Mouse (Mus musculus): ENCODE measurements at regions not wholly inside any gene's neighbourhood (a gene's known extent, or its start where the extent isn't known, plus 50 kb on each side); places are given as distances from the start of the nearest gene placed in this dataset.

DNA sequence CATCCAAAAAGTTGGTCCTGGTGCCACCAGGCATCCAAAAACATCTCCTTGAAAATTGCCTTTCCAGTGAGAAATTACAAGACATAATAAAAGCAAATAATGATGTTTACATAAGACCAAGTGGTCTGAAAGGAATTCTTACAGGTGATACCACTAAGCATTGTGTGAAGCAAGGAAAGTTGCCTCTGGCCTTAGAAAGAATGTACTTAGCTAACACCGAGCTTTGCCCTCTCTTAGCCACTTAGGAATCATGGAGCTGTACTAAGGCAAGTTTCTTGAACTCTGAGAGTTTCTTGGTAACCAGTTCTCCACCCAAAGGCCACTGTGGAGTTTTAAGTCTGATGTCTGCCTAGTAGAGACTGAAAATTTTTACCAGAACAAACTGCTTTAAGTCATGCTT, 359.4 kb upstream of the Cdh11 start:
- no peak for DNase-seq (ENCODE audit: low read depth, low spot score)

DNA sequence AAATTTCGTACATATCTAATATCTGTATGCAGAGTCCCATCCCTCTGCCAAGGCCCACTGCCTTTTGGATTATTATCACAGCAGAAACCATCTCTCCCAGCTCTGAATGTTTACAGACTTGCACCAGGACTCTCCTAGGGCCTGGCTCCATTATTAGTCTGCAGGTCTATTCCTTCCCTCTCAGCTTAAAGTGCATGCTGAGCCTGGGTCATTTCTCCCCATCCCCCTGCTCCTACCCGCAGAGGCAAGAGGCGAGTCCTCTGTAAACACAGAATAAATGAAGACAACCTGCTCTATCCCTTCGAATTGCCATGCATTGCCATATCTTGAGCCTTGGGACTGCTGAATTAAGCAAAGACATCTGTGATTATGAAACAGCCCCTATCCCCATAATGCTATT, 362.6 kb upstream of the Cdh11 start:
- DNase-seq (ENCODE audit: low read depth, low spot score) = no peak

DNA sequence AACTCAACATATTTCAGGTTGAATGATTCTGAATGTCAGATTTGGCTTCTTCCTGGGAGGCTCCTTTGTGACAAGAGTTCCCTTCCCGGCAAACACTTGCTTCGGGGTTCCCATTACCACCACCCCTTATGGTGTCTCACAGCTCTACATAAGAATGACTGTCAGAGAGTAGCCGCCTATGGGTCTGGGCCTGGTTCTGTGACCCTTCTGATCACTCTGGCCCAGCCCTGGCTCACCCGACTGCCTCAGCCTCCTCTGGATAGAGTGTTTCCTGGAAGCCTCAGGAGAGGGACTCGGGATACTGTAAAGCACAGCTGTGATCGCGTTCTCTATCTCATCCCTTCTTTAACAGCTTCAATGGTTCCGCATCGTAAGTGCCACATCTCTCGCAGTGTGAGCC, 363.0 kb upstream of the Cdh11 start:
- no peak for DNase-seq (ENCODE audit: low read depth, low spot score)

DNA sequence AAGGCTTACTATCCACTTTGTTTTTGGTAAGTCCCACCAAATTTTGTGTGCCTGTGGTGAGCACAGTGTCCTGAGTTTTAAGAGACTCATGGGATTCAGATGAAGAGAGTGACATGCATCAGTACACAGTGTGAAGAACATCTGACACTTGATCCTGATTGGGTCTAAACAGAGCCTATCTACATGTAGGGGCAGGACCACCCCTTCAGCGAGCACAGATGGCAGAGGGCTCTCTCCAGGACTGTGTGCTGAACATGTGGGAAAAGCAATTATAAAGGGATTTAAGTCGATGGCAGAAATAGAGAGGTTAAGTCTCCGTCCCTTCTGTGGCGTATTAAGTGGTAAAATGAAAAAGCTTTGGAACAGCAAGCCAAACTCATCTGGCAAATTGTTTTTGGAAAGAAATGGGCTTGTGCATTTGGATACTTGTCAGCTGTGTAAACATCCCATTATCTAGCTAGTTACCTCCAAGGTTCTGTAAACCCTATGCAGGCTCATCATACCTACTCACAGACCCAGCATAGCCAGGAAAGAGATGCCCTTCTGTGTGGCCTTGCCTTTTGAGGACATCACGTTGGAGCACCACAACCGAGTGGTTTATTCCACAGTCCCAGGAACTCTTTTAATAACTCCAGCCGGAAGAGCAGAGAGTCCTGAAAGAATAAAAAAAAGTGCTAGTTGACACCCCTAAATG, 381.3 kb upstream of the Cdh11 start:
- no peak for DNase-seq (ENCODE audit: low read depth, low spot score)

DNA sequence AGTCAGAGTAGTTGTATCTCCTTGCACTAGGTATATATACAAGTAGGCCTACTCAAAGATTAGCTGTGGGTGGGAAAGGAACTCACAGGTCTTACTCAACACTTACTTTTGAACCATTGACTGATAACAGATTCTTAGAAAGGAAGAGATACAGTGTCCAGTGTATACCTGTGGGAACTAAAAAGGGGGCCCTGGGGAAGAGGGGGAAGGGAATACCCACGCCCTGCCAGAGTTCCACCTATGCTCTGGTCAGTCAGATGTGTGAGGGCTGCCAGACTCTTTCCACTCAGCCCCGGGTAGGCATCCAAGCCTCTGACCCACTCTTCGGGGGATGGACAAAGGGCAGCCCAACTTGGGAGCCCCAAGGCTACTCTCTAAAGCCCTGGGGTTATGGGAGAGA, 387.9 kb upstream of the Cdh11 start:
- no peak for DNase-seq (ENCODE audit: low read depth, low spot score)

DNA sequence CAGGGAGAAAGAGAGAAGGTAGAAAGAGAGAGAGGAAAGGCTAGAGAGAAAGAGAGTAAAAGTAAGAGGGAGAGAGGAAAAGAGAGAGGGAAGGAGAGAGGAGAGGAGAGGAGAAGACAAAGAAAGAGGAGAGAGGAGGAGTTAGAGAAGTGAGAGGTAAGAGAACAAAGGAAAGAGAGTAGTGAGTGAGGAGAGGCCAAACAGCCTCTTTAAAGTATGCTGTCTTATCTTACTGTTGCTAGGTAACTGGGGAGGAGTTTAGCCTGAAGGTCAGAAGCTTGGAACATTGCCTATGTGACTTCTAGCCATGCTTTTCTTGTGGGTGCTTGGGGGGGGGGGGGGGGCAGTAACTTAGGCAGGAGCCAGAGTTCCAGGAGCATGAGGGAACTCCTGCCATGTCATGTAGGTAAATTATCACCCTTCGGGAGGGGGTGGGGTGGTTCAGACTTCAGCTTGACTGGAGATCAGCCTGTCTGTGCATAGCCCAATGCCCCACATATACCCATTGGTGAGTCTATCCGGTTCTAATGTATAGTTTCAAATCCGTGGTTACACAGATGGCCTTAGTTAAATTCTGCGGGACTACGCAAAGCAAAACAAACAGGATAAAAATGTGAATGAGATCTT, 388.5 kb upstream of the Cdh11 start:
- no peak for DNase-seq (ENCODE audit: low read depth, low spot score)

DNA sequence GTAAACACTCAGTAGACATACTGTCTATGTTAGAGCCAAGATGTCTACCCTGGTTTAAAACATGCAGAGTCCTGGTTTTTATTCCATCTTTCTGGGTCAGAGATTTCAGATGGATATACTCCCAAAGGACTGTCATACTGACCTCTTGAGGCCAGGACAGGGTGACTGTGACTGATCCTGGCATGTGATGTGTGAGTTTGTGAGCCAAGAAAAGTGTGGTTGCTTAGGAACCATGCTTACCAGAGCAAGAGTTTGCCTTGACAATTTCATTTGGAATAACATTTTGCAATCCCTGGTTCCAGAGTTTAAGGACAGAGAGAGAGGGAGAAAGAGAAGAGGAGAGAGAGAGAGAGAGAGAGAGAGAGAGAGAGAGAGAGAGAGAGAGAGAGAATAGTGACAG, 395.2 kb upstream of the Cdh11 start:
- DNase-seq (ENCODE audit: low read depth, low spot score) = no peak

DNA sequence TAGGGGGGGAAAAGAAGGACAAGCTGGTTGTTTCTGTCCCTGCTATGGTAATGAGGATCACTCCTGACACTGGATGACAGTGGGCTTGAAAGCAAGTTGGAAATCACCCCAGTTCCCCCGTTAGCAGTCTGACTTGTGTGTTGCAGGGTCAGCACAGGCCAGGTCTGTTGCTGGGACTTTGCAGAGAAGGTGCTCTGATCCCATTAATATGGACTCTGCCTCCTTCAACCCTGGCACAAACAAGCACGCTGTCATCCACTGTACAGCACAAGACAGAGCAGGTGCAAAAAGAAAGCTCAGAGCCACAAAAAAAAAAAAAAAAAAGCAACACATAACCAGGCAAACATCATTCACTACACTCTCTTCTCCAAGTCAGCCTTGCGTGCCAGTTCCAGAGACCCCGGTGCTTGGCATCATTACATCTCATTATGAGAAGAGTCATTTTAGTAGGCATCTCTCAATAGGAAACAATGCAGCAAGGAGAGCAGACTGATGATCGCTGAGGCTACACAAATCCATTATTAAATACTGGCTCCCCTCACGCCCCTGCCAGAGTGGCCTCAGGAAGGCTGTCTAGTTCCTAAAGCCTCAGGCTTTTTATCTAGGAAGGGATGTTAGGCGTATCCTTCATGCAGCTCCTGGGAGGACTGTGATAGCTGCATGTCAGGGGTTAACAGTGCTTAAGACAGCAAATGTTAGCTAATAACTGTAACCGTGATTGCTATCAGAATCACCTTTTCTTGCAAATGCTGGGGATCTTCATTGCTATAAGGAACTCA, 403.5 kb upstream of the Cdh11 start:
- DNase-seq (ENCODE audit: low read depth, low spot score) = no peak

DNA sequence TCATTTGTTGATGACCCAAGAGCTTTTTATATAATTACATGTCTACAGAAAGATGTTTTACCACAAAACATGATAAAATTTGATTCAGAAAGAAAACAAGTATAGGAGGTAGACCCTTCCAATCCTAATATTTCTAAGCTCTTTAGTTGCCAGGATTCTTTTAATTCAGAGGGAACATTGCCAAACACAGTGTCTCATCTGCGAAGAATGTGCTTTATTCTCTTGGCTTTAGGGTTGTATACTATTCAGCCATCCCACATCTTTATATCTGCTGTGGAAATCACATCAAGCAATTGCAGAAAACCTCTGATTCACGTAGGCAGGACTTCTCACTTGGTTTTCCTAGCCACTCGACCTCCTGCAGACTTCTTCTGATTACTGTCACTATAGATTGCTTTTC, 412.8 kb upstream of the Cdh11 start:
- DNase-seq (ENCODE audit: low read depth, low spot score) = no peak

DNA sequence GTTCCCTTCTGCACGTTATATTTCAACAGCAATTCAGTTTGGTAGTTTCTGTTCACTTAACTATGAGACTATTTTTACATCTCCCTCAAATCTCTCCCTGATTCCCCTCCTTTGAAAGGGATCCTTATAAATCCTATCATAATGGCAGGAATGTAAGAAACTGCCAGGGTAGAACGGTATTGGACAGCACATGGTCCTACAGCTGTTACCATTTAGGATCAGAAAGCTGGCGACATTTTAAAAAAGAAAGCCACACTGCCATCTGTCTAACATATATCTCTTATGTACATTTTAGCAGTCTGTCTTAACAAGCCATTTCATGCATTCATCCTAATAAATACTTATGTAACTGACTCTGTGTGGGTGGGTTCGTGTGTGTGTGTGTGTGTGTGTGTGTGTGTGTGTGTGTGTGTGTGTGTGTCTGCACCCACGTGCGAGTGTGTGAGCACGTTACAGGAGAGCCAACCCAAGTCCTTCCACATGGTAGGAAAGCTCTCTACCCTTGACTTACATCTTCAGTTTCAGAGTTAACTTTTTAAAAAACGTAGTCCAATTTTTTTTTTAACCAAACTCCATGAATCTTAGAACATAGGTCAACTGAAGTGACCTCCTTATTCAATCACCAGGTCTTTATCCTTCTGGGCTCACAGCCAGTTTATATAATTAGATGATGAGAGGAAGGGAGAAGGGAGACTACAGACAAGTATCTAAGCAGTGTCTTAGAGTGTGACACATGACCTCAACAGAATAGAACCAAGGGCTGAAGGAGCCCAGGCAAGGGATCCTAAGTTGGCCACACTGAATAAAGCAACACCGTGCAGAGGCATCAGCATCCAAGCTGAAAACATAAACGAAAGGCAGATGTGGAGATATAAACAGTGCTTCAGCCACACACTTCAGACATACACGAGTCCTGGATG, 414.5 kb upstream of the Cdh11 start:
- DNase-seq (ENCODE audit: low read depth, low spot score) = no peak

DNA sequence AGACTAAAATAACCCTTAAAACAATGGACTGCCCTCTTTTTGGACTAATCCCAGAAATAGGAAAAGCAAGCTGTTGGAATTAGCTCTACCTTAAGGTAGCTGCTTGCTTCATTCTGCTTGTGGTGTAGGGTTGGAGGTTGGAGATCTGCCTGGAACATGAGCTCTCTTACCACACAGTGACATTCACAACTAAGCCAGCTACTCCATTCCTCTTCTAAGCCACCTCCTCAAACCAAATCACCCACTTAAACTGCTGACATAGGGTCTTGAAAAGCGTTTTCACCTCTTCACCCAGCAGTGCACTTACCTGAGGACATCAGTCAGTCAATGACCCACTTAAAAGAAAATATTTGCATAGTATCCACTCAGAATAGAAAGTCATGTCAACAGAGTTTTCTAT, 418.3 kb upstream of the Cdh11 start:
- no peak for DNase-seq (ENCODE audit: low read depth, low spot score)

DNA sequence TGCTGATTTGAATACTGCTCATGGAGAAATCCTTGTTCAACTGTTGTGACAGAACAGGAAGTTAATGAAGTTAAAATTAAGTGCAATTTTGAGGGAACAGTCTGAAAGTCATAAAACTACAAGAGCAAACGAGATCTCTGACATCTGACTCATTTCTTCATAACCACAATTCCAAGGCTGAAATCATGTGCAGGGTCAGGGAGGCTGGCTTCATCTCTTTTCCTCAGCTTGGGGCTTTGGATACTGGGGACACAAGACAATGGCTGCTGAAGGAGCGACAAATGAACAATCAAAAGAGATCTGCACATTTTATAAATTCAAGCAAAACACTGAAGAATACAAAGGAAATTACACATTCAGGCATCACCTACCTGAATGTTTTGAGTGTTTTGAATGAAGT, 429.2 kb upstream of the Cdh11 start:
- no peak for DNase-seq (ENCODE audit: low read depth, low spot score)

DNA sequence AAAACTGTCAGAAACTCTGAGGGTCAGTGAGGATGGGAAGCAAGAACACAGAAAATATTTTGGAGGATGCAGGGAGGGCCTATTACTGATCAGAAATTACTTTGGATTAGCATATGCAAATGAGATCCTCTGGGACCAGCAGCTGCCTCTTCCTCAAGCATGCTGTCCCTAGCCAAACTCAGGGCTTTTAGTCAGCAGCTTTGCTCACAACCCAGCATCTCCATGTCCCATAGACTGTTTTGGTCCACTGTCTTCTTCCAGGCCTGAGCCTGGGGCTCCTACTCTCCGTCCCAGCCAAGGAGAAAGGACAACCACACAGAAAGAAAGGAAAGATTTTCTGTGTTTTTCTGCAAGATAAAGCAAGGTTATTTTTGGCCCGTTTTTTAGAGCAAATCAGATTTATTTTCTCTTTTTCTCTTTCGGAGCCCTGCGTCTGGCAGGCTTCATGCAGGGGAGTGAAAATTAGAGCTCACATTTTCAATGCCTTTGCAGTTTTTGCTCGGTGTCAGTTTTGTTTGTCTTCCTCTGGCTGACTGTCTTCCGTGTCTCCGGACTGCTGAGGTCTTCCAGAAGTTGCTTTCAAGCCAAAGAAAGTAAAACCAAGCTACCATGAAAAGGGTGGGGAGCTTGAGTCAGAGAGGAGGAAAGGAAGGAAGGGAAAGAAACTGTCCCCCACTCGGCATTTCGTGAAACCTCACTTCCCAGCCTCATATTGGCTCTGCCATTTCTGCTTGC, 445.5 kb upstream of the Cdh11 start:
- peak; percentile 26 for DNase-seq (ENCODE audit: low read depth, low spot score)

DNA sequence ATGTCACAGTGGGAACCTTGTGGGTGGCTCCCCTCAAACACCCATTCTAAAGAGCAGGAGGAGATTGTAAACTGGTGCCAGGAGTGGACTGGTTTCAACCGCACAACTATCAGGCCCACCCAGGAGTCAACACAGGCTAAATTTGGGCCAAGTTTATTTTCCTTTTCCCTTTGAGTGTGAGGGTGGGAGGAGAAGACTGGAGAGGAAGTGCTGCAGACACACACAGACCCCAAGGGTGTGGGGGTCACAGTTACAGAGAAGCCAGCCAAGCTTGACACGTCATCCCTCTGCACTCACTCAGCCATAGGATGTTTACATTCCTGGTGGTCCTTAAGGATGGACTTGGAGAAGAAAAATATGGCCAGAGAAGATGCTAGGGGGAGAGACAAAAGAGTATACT, 448.9 kb upstream of the Cdh11 start:
- no peak for DNase-seq (ENCODE audit: low read depth, low spot score)

DNA sequence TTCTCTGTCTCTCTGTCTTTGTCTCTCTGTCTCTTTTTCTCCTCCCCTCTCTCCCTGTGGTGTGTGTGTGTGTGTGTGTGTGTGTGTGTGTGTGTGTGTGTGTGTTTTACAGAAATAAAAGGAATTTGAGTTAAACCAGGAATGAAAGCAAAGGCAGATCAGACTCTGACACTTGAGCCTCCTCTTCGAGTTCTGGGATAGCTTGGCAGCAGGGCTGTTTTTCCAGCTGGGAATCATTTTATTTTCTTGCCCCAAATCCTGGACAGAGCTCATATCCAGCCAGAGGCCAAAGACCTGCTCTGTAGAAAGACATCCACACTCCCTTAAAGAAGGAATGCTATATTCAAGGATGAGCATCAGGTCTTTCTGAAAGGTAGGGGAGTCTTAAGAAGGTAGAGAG, 450.2 kb upstream of the Cdh11 start:
- DNase-seq (ENCODE audit: low read depth, low spot score) = no peak

DNA sequence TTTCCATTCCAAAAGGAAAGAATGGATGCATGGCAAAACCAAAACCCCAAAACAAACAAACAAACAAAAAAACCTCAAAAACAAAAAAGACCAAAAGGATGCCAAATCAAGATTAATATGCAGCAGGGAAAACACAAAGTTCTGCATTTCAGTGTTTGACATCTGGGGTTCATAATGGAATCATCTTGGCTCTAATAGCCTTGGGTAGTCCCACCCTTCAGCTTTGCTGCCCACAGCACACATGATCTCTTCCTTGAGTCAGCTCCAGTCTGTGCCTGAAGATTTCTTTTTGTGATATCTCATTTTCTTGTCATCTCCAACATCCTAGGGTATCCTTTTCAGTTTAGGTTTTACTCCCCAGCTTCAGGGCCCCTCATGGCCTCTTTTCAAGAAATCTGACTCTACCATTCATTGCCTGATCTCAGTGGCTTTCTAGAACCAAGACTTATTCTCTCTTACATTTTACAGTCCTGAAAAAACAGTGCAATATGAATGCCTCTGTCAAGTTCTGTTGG, 453.1 kb upstream of the Cdh11 start:
- DNase-seq (ENCODE audit: low read depth, low spot score) = no peak

DNA sequence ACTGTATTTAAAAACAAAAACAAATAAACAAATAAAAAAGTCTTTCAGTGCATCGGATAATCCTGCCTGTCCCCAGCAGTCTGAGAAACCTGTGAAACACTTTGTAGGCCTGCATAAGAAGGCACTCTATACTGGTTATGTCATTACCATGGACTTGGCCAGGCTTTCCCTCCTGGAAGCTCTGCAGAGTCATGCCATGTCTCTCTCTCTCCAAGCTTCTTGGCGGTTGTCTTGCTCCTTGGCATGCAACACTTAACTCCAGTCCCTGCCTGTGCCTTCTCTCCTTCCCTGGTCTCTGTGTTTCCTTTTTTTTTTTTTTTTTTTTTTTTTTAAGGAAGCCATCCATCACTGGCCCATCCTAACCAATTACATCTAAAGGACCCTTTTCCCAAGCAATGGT, 458.7 kb upstream of the Cdh11 start:
- no peak for DNase-seq (ENCODE audit: low read depth, low spot score)

DNA sequence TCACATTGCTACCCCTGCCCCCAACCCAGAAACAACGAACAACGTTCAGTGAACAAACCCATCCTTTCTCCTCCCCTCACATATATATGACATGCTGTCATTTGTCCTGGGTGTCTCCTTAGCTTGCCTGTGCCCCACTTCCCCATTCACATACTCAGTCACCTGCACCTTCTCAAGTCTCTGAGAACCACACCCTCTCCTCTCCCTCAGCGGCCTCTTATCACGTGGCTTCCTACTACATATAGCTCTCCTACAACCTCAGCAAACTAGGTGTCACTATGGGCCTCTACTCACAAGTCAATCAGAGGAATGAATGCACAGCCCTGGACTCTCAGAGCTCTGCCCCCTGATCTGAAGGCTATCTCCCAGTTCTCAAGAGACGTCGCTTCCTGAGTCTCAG, 459.2 kb upstream of the Cdh11 start:
- DNase-seq (ENCODE audit: low read depth, low spot score) = no peak

DNA sequence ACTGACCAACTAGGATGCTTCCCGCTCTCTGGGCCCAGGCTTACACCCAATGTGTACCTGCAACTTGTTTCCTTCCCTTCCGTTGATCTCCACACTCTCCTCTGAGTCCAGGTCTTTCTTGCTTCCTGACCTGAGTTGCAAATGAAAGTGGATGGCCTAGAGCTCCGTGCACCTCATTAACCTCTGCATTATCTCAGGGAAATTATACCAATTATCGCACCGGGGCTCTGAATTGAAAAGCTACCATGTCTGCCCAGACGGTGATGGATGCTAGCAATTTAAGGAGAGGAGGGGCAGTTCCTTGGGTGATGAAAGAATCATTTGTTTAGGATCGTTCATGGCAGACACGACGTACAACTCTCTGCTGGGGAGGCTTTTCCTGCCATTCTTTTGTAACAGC, 460.4 kb upstream of the Cdh11 start:
- no peak for DNase-seq (ENCODE audit: low read depth, low spot score)

DNA sequence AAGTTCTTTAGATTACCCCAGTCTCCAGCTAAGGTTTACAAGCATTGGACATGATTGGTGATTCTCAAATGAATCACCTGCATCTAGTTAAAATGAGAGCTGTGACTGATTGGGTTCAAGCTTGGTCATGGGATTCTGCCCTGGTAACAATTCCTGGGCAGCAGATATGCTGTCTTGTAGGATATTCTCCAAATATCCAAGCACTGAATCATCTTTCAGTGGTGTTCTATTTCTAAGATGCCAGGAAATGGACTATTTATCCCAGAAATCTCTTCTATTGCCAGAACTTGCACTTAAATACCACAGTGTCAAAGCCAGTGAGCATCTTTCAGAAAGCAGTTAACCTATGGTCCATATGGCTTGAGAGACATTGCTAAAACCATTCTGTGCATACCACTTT, 475.8 kb upstream of the Cdh11 start:
- no peak for DNase-seq (ENCODE audit: low read depth, low spot score)

DNA sequence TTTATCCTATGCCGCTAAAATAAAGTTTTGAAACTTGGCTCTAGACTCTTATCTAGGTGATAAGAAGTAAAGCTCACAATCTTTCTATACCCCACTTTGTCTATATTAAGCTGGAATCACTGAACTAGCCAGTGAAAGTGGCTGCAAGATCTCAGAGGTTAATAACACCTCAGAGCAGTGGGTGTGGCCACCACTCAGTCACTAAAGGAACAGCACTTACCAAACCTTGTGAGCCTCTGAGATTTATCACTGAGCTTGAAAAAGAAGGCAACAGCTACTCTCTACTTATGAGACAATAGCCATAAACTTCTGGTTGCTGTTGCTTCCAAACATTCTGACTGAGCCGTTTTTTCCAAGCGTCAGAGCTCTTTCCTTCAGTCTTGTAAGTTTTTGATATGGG, 484.6 kb upstream of the Cdh11 start:
- DNase-seq (ENCODE audit: low read depth, low spot score) = no peak
